Mouse (Mus musculus) heart, postnatal 0 days (tissue): ENCODE data around the gene Ezh1. TPM values are rescaled to one million over a fixed set of nuclear protein-coding genes. Genes with fewer than 3 reads are reported as not detected.

ENCODE experiments used
- ATAC-seq: fragments of 200-750 bp; cut with Nextera tagmentation; 2 replicates; pipeline ENCODE4 v1.8.0; 2017; ENCODE audit warnings: low read depth, moderate number of reproducible peaks, moderate library complexity; ENCODE audit not compliant: insufficient read depth
- DNase-seq: peaks from one replicate; pipeline ENCODE4 v3.0.0-alpha.2; 2016; ENCODE audit warnings: low spot score
- H3K27ac ChIP-seq: fragments of 300-500 bp; sonication (generic); 2 replicates; pipeline ENCODE4 v1.5.1; 2014; ENCODE audit warnings: low read depth, mild to moderate bottlenecking
- H3K27me3 ChIP-seq: fragments of 300-500 bp; sonication (generic); 2 replicates; pipeline ENCODE4 v1.6.1; 2014; ENCODE audit warnings: low read length, mixed read lengths; ENCODE audit not compliant: control insufficient read depth, insufficient read depth
- H3K36me3 ChIP-seq: fragments of 300-500 bp; sonication (generic); replicated peaks from 2 replicates; pipeline ENCODE4 v1.6.1; 2014; ENCODE audit warnings: low read length, mixed read lengths; ENCODE audit not compliant: control insufficient read depth, insufficient read depth
- H3K4me1 ChIP-seq: fragments of 300-500 bp; sonication (generic); 2 replicates; pipeline ENCODE4 v1.6.1; 2014; ENCODE audit warnings: antibody characterized with exemption; ENCODE audit not compliant: control insufficient read depth, insufficient read depth
- H3K4me2 ChIP-seq: fragments of 300-500 bp; sonication (generic); 2 replicates; pipeline ENCODE4 v1.6.1; 2014; ENCODE audit warnings: low read depth, mild to moderate bottlenecking, low read length, moderate library complexity
- H3K4me3 ChIP-seq: fragments of 300-500 bp; sonication (generic); 2 replicates; pipeline ENCODE4 v1.5.1; 2014; ENCODE audit warnings: low read depth, low read length
- H3K9ac ChIP-seq: fragments of 300-500 bp; sonication (generic); replicated peaks from 2 replicates; pipeline ENCODE4 v1.6.1; 2014; ENCODE audit warnings: low read depth, low read length, mixed read lengths
- H3K9me3 ChIP-seq: fragments of 300-500 bp; sonication (generic); replicated peaks from 2 replicates; pipeline ENCODE4 v1.6.1; 2016; ENCODE audit warnings: low read length; ENCODE audit not compliant: control insufficient read depth
- CTCF ChIP-seq: IDR thresholded peaks from 2 replicates; pipeline ENCODE4 v1.5.1; 2016; ENCODE audit warnings: antibody characterized with exemption, control low read depth, low read depth
- EP300 ChIP-seq: IDR thresholded peaks from 2 replicates; pipeline ENCODE4 v1.6.1; 2016; ENCODE audit warnings: antibody characterized with exemption, low read depth
- WGBS: fragments of 180-500 bp; shearing (Covaris S2); extraction: QIAGEN DNeasy Blood & Tissue Kit; methylation state at CpG from one replicate; pipeline ENCODE4 v1.1.7; 2014; 5-methylcytosine and 5-hydroxymethylcytosine counted together
- polyA plus RNA-seq: library from polyadenylated mRNA; unstranded; fragments of >200 nt; fragmentation: Nextera tagmentation; extraction: Ambion mirVana; gene quantifications from 2 replicates; pipeline ENCODE4 v1.2.1, GENCODE M21; 2015
- total RNA-seq: library from RNA; depleted of rRNA; stranded (reverse); fragments of >200 nt; gene quantifications from 2 replicates; pipeline ENCODE4 v1.2.3, GENCODE M21; 2014; ENCODE audit warnings: low replicate concordance

The Ezh1 gene
- total and polyA plus RNA-seq, 2 experiments from 2014 or later: 12.0 to 12.1 TPM

GRCm38 (mm10) chr11:101230061-101230511, 3.8 kb upstream of the Ezh1 start:
- Histone ChIP-seq H3K27me3 (0 out of 2 replicates have a peak, but pooled peaks cover 3% of the 10 kb centered on the region), H3K4me2 (no peak overlapping the region), H3K9ac (no peak overlapping the region), H3K27ac (peak overlapping the region; percentile 89), H3K9me3 (no peaks in the 10 kb centered on the region), H3K4me1 (no peaks in the 10 kb centered on the region), H3K36me3 (no peaks in the 10 kb centered on the region), H3K4me3 (no peak overlapping the region)
- 31% methylated on average over 2 of the region's 2 CpGs for WGBS
- ATAC-seq (no peak), DNase-seq (peak; percentile 17)
- no peak for TF ChIP-seq CTCF
- TF ChIP-seq EP300: no peak

- Histone ChIP-seq H3K4me2 (no peak overlapping the region), H3K4me1 (no peaks in the 10 kb centered on the region), H3K36me3 (no peaks in the 10 kb centered on the region), H3K27me3 (0 out of 2 replicates have a peak, but pooled peaks cover 3% of the 10 kb centered on the region), H3K27ac (peak overlapping the region; percentile 89), H3K4me3 (no peak overlapping the region), H3K9me3 (no peaks in the 10 kb centered on the region), H3K9ac (no peak overlapping the region)
- no peak for ATAC-seq
- TF ChIP-seq EP300: no peak
- no peak for TF ChIP-seq CTCF
- no peak for DNase-seq
- 23% methylated on average over 8 of the region's 8 CpGs for WGBS
These were observed 3.2 kb upstream of the Ezh1 start for GRCm38 (mm10) chr11:101229361-101229900.

GRCm38 (mm10) chr11:101225331-101226064, 765 bp downstream of the Ezh1 start:
- Histone ChIP-seq H3K27ac (peak overlapping the region; percentile 81), H3K4me2 (peak overlapping the region; percentile 96), H3K9ac (peak overlapping the region; percentile 83), H3K27me3 (0 out of 2 replicates have a peak, but pooled peaks cover 3% of the 10 kb centered on the region), H3K4me1 (no peaks in the 10 kb centered on the region; the same call in 1 of the 2 replicates), H3K4me3 (peak overlapping the region; percentile 89), H3K36me3 (no peaks in the 10 kb centered on the region), H3K9me3 (no peaks in the 10 kb centered on the region)
- DNase-seq (peak; percentile 8), ATAC-seq (no peak)
- 17% methylated on average over 25 of the region's 25 CpGs for WGBS
- no peak for TF ChIP-seq CTCF
- no peak for TF ChIP-seq EP300

- peak overlapping the region; percentile 81; the same call in 1 of the 2 replicates for H3K27ac ChIP-seq
- H3K36me3 ChIP-seq: no peaks in the 10 kb centered on the region
- H3K9me3 ChIP-seq: no peaks in the 10 kb centered on the region
- 73% methylated on average over 3 of the region's 3 CpGs for WGBS
- 0 out of 2 replicates have a peak, but pooled peaks cover 3% of the 10 kb centered on the region for H3K27me3 ChIP-seq
- H3K9ac ChIP-seq: no peak overlapping the region
- H3K4me1 ChIP-seq: no peaks in the 10 kb centered on the region; the same call in 1 of the 2 replicates
- no peak for ATAC-seq
- no peak for TF ChIP-seq EP300
- no peak for TF ChIP-seq CTCF
- no peak for DNase-seq
- H3K4me3 ChIP-seq: no peak overlapping the region
- H3K4me2 ChIP-seq: no peak overlapping the region
These were observed 1.9 kb downstream of the Ezh1 start for GRCm38 (mm10) chr11:101224337-101224736.

- H3K27me3 ChIP-seq: no peaks in the 10 kb centered on the region
- ATAC-seq: 0 out of 2 replicates have a peak, but pooled peaks have one; percentile 20
- peak overlapping the region; percentile 70 for H3K27ac ChIP-seq
- peak; percentile 17 for DNase-seq
- H3K9me3 ChIP-seq: no peaks in the 10 kb centered on the region
- no peaks in the 10 kb centered on the region; the same call in 1 of the 2 replicates for H3K4me1 ChIP-seq
- no peak overlapping the region for H3K4me3 ChIP-seq
- H3K4me2 ChIP-seq: no peak overlapping the region
- peaks cover 19% of the 10 kb centered on the region for H3K36me3 ChIP-seq
- 71% methylated on average over 8 of the region's 8 CpGs for WGBS
- TF ChIP-seq EP300: no peak
- no peak for TF ChIP-seq CTCF
- no peak overlapping the region for H3K9ac ChIP-seq
These were observed 4.8 kb downstream of the Ezh1 start for GRCm38 (mm10) chr11:101221306-101221986.
